Mouse (Mus musculus): Measurements from ENCODE around the gene Akap3.
A peak's percentile ranks its signal among the peaks of the same experiment; 100 is the strongest.

Gene Akap3

DNA sequence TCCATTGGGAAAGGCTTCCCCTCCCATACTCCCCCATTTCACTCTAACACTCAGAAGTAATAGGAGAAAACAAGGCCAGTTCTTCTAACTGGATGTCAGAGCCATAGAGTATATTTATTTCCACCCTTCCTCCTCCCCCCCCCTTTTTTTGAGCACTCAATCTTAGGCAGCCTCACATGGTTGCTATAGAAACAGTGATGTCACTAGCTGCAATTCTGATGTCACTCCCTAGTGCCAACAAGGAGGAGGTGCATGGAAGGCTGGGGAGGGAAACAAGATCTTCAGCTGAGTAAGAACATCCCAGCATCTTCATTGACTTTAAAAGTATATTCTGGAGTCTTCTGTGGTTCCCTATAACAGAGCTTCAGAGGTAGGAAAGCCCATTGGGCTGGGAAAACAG, at the start of gene Akap3:
Akap3 (plus strand) TSS at position 218 of the 400 bp plus-strand sequence.
- DNase-seq, result no peak

- peak; percentile 32 for DNase-seq
Observed at GRCm38 (mm10) chr6:126806783-126807182, 46.1 kb upstream of the Akap3 start.

DNA sequence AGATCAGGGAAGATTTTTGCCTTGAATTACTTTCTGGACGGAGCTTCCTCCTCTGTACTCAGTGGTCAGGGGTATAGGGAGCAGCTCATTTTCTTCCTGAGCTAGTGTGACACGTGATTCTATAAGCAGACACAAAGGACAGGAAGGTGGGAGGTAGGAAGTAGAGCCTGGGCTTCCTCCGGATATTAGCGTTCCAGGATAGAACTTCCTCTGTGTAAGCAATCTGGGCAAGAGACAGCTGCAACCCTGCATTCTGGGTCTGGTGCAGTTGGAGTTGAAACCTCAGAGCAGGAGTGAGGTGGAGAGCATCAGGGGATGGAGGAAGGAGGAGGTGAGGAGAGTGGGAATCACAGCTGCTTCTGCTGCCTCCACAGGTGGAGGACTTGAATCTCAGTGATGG, 44.8 kb upstream of the Akap3 start:
- no peak for DNase-seq

DNA sequence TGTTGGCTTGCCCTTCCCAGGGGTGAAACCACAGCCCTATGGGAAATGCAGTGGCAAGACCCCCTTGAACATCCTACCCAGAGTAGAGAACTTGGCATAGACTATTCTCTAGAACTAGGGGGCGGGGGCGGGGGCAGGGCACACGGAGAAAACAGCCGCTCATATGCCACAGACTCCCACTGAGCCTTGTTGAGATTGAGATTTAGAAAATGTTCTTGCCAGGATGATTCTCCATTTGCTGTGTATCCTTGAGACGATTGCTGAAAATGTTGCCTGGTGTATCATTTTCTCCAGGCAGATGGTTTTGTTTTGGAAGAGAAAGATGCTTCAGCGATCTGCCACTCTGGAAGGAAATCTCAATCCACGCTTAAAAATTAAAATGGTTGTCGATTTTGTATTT, 44.3 kb upstream of the Akap3 start:
- DNase-seq, result no peak

- no peak for DNase-seq
Observed at GRCm38 (mm10) chr6:126811481-126811880, 41.4 kb upstream of the Akap3 start.

GRCm38 (mm10) chr6:126815206-126815750, 37.6 kb upstream of the Akap3 start:
- no peak for DNase-seq

DNA sequence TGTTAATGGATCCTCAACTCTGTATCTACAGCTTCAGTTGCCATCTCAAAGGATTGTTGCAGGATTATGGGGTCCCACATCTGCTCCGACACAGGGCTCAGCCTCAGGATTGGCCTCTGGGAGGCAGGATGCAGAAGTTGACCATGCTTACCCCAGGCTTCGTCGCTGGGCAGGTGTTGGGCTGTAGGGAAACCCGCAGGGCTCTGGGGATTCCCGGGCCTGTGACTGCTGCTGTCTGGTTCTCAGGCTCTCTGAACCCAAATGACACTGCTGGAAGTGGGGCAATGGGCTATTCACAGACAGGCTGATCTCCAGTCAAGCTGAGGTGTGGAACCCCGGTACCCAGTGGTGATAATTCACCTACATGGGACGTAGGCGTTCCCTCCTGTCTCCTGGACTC, 36.6 kb upstream of the Akap3 start:
- no peak for DNase-seq

GRCm38 (mm10) chr6:126823087-126823486, 29.8 kb upstream of the Akap3 start:
- no peak for DNase-seq

DNA sequence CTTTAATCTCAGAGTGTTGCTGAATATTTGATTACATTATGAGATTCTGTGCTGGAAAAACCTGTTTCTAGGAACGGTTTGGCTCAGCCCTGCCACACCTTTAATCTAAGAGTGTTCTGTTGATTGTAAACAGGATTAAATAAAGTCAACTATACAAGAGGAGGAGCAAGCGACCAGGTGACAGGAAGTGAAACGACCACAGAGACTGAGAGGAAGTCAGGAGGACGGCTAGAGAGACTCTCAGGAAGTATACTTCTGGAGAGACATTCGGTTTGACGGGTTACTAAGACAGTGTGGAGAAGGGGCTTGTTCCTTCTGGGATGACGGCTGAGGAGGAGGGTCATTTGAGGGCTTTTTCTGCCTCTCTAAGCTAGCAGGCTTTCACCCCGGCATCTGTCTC, 16.3 kb upstream of the Akap3 start:
- DNase-seq, result no peak

- peak; percentile 94 for DNase-seq
Observed at GRCm38 (mm10) chr6:126848712-126849704, 3.9 kb upstream of the Akap3 start, which contains the start of gene Ndufa9. Gene Ndufa9 (minus strand): TSS chr6:126849136.

GRCm38 (mm10) chr6:126877118-126877517, 24.2 kb downstream of the Akap3 start:
- no peak for DNase-seq

DNA sequence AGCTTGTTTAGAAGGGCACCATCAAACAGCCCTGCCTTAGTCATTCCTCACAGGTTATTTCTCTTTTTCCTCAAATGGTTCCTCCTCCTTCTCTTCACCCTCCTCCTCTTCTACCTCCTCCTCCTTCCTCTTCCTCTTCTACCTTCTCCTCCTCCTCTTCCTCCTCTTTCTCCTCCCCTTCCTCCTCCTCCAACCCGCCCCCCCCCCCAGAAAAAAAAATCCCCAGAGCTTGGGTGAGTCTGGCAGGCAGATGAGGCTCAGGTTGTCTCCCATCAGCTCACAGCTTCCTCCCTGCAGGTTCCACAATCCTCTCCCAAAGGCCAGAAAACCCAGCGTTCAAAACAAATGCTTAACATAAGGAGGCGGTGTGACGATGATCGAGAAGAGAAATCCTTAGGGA, 54.5 kb downstream of the Akap3 start:
- DNase-seq, result no peak

GRCm38 (mm10) chr6:126907876-126908275, 55.0 kb downstream of the Akap3 start:
- no peak for DNase-seq

GRCm38 (mm10) chr6:126910727-126911126, 57.8 kb downstream of the Akap3 start:
- no peak for DNase-seq

GRCm38 (mm10) chr6:126914928-126915327, 62.0 kb downstream of the Akap3 start:
- DNase-seq, result no peak

GRCm38 (mm10) chr6:126921111-126921881, 68.4 kb downstream of the Akap3 start, which contains the start of gene Dyrk4:
Gene Dyrk4 (minus strand): TSS chr6:126921839.
- DNase-seq, result peak; percentile 33

Data from thymus, postnatal 14 days (tissue).